Mouse (Mus musculus) C2C12 (cell line): ENCODE measurements around the gene Gm10912.

Source experiments
- CEBPB ChIP-seq: IDR thresholded peaks from one replicate; pipeline ENCODE4 v1.6.1; 2011; ENCODE audit warnings: low read depth, mild to moderate bottlenecking, control low read depth, moderate library complexity
- CTCF ChIP-seq: IDR thresholded peaks from one replicate; pipeline ENCODE4 v1.5.1; 2011; ENCODE audit not compliant: control insufficient read depth, insufficient read depth, insufficient read length
- MAX ChIP-seq: IDR thresholded peaks from one replicate; pipeline ENCODE4 v1.6.1; 2011; ENCODE audit warnings: mild to moderate bottlenecking, control low read depth
- MYOG ChIP-seq: IDR thresholded peaks from one replicate; pipeline ENCODE4 v1.6.1; 2011; ENCODE audit not compliant: control insufficient read depth, insufficient read length; ENCODE audit errors: extremely low read depth
- USF1 ChIP-seq: IDR thresholded peaks from one replicate; pipeline ENCODE4 v1.6.1; 2011; ENCODE audit warnings: low read depth, mild to moderate bottlenecking, control low read depth, moderate library complexity

GRCm38 (mm10) chr2:104093305-104093704, 27.7 kb downstream of the Gm10912 start:
- TF ChIP-seq CTCF = no peak
- no peak for TF ChIP-seq CEBPB
- TF ChIP-seq MYOG = no peak
- no peak for TF ChIP-seq MAX
- TF ChIP-seq USF1 = no peak
